Mouse (Mus musculus) forebrain, embryonic 13.5 days (tissue): Measurements from ENCODE around the gene Ireb2. TPM values are rescaled to one million over a fixed set of nuclear protein-coding genes. Genes with fewer than 3 reads are reported as not detected.

Experiments
- ATAC-seq: fragments of 200-750 bp; cut with Nextera tagmentation; 2 replicates; pipeline ENCODE4 v1.8.0; 2017
- H3K27ac ChIP-seq: fragments of 300-500 bp; sonication (generic); 2 replicates; pipeline ENCODE4 v1.5.1; 2015; ENCODE audit warnings: inconsistent platforms, mild to moderate bottlenecking, moderate library complexity
- H3K27me3 ChIP-seq: fragments of 300-500 bp; sonication (generic); 2 replicates; pipeline ENCODE4 v1.6.1; 2015; ENCODE audit warnings: mild to moderate bottlenecking, inconsistent platforms
- H3K36me3 ChIP-seq: fragments of 300-500 bp; sonication (generic); 2 replicates; pipeline ENCODE4 v1.6.1; 2015; ENCODE audit warnings: mild to moderate bottlenecking, inconsistent platforms; ENCODE audit not compliant: poor library complexity, severe bottlenecking
- H3K4me1 ChIP-seq: fragments of 300-500 bp; sonication (generic); 2 replicates; pipeline ENCODE4 v1.6.1; 2015; ENCODE audit warnings: inconsistent platforms
- H3K4me2 ChIP-seq: fragments of 300-500 bp; sonication (generic); 2 replicates; pipeline ENCODE4 v1.6.1; 2015; ENCODE audit warnings: inconsistent platforms, mild to moderate bottlenecking, moderate library complexity
- H3K4me3 ChIP-seq: fragments of 300-500 bp; sonication (generic); 2 replicates; pipeline ENCODE4 v1.5.1; 2015; ENCODE audit warnings: mild to moderate bottlenecking, inconsistent platforms
- H3K9ac ChIP-seq: fragments of 300-500 bp; sonication (generic); 2 replicates; pipeline ENCODE4 v1.6.1; 2015; ENCODE audit warnings: mild to moderate bottlenecking, inconsistent platforms
- H3K9me3 ChIP-seq: fragments of 300-500 bp; sonication (generic); replicated peaks from 2 replicates; pipeline ENCODE4 v1.6.1; 2016; ENCODE audit warnings: inconsistent platforms
- WGBS: fragments of 180-500 bp; shearing (Covaris S2); methylation state at CpG from one replicate; pipeline ENCODE4 v1.1.7; 2015; 5-methylcytosine and 5-hydroxymethylcytosine counted together
- polyA plus RNA-seq: library from polyadenylated mRNA; unstranded; fragments of >200 nt; fragmentation: Nextera tagmentation; extraction: Ambion mirVana; gene quantifications from 2 replicates; pipeline ENCODE4 v1.2.1, GENCODE M21; 2015

Gene Ireb2
- polyA plus RNA-seq, 1 experiment from 2014 or later = 46.2 TPM

DNA sequence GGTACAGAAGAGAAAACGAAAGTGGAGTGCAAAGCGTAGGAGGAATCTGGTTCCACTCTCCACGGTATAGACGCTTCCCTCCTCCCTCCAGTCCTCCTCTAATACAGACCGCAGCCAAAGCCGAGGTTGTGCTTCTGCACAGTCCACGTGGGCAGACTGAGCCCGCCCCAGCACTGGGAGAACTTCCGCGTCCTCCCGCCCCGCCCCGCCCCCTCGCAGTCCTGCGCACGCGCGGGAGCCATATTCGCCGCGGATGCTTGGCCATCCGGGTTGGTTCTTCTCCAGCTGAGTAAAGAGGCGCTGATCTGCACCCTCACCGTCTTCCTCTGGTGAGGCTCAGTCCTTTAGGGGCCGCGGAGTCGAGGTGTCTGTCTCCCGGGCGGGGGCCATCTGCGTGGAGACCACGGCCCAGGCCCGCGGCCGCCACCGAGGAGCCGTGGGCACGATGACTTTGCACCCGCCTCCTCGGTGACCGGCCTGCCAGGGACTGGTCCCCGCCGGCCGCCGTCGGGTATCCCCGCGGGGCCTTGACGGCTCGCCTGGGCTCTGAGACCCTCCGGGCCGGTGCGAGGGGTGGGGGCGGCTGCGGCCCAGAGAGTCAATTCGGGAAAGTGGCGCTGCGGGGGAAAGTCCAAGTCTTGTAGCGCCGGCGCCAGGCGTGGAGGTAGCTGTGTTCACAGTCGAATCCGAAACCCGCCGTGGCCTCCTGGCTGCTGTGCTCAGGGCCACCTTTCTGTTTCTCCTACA lies 87.2 kb downstream of the Ireb2 start, which contains the start of the genes Psma4 and AY074887:
TSS of gene Psma4 (plus strand) at position 216 of the 747 bp plus-strand sequence.
TSS of gene AY074887 (minus strand) at position 424 of the 747 bp plus-strand sequence.
- Histone ChIP-seq H3K36me3 (peaks cover 35% of the 10 kb centered on the region), H3K9ac (peak within 1 kb of the TSS; percentile 90), H3K27ac (peak within 1 kb of the TSS; percentile 84), H3K4me1 (peaks cover 15% of the 10 kb centered on the region), H3K27me3 (no peaks in the 10 kb centered on the region), H3K4me3 (peak within 1 kb of the TSS; percentile 90), H3K9me3 (no peaks in the 10 kb centered on the region), H3K4me2 (peak within 1 kb of the TSS; percentile 72)
- peak; percentile 100 for ATAC-seq
- under 1% methylated on average over 57 of the region's 65 CpGs for WGBS

DNA sequence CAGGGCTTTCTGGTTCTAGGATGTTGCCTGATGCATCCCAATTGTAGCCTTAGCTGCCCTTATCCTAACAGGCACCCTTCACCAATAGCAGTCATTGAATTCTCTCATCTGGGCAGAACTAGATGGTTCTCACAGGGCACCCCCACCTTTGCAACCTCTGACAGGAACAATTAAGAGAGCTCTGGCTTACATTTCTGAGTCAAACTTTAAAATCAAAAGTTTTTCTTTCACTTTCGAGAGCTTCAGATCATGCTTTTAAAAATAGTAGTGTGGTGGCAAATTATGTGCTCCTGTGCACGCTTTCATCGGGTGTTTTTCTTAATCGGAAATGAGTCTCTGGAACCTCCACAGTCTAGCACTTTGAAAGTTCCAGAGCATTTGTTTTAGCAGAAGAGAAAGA lies 97.5 kb downstream of the Ireb2 start:
- H3K27ac ChIP-seq = no peak overlapping the region
- no peaks in the 10 kb centered on the region for H3K9me3 ChIP-seq
- no peak overlapping the region for H3K4me2 ChIP-seq
- H3K4me3 ChIP-seq = no peak overlapping the region
- no peak for ATAC-seq
- H3K9ac ChIP-seq = no peak overlapping the region
- no peaks in the 10 kb centered on the region for H3K27me3 ChIP-seq
- peaks cover 43% of the 10 kb centered on the region for H3K36me3 ChIP-seq
- WGBS = 95% methylated on average over 4 of the region's 4 CpGs
- H3K4me1 ChIP-seq = no peaks in the 10 kb centered on the region

Other genes starting within 250 kb of the Ireb2 start
- 14.7 and 16.1 TPM in 2 replicates for gene Acsbg1, start 201.9 kb upstream of the Ireb2 start, polyA plus RNA-seq
- gene Dnaja4, start 164.9 kb upstream of the Ireb2 start, polyA plus RNA-seq = 3.0 and 3.6 TPM in 2 replicates
- gene Wdr61, start 129.3 kb upstream of the Ireb2 start, polyA plus RNA-seq = 149 and 151 TPM in 2 replicates
- gene Crabp1, start 99.0 kb upstream of the Ireb2 start, polyA plus RNA-seq = 34.3 and 44.4 TPM in 2 replicates
- 1.9 and 2.2 TPM in 2 replicates for gene Hykk, start 53.5 kb downstream of the Ireb2 start, polyA plus RNA-seq
- 314 and 317 TPM in 2 replicates for gene Psma4, start 87.0 kb downstream of the Ireb2 start, polyA plus RNA-seq
- gene AY074887, start 87.2 kb downstream of the Ireb2 start, polyA plus RNA-seq = 1.1 and 1.2 TPM in 2 replicates
- gene Chrna5, start 117.1 kb downstream of the Ireb2 start, polyA plus RNA-seq = 0.31 and 0.74 TPM in 2 replicates
- 4.5 and 5.6 TPM in 2 replicates for gene Chrna3, start 162.8 kb downstream of the Ireb2 start, polyA plus RNA-seq
- 0.35 and 0.62 TPM in 2 replicates for gene Chrnb4, start 185.0 kb downstream of the Ireb2 start, polyA plus RNA-seq